Mouse (Mus musculus) Muller cell, postnatal 12 days (primary cell): ENCODE measurements around the gene Rassf5.

Source experiments
- DNase-seq: peaks from one replicate; pipeline ENCODE4 v3.0.0-alpha.2; 2015; ENCODE audit errors: inconsistent ontology term

Rassf5 gene

DNA sequence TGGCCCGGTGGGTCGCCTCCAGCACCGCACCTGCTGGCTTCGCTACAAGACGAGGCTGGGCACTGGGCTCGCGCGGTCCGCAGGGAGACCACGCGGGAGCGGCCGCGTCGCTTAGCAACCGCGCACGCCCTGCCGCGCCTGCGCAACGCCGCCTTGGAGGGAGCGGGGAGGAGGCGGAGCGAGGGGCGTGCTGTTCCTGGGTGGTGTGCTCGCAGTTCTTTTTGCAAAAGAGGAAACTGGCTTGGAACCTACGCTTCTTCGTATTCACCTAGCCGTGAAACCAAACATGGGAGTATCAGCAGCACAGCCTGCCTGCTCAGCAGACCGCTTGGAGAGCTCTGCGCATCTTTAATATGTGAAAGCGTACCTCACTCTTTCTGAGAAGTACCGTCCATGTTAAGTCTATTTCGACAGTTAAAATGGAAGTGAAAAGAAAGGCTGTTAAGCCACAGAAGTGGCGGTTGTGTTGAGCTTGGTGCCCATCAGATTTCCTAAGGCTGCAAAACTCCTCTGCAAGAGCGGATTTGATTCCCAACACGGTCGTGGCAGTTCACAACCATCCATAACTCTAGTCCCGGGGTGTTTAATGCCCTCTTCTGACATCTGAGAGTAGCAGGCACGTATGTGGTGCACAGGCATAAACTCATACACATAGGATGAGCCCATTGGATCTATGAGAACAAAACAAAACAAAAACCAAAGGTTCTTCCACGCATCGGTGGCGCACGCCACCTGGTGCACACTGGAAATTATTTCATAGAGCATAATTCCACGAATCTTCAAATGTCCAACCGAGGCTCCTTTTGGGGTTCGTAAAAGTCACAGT, 106.7 kb downstream of the Rassf5 start, which contains the start of gene Dyrk3:
TSS of gene Dyrk3 (minus strand) at position 150 of the 826 bp plus-strand sequence.
- peak; percentile 96 for DNase-seq

DNA sequence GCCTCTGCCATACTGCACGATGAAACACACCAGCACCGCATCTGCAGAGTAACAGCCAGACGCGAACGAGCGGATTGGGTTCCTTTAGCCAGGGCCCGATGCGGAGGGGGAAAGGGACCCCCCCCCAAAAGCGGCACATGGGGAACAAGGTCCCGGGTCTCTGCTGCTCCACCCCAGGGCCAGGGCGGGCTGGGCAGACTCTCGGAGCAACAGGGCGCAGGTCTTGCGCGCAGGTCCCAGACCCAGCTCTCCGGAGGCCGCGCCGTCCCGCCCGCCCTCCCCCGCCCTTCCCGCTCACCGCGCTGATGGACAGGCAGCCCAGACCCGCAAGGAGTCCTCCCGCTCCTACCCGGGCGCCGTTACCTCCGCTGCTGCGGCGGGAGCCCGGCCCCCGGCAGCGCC, 107.3 kb downstream of the Rassf5 start:
- no peak for DNase-seq

DNA sequence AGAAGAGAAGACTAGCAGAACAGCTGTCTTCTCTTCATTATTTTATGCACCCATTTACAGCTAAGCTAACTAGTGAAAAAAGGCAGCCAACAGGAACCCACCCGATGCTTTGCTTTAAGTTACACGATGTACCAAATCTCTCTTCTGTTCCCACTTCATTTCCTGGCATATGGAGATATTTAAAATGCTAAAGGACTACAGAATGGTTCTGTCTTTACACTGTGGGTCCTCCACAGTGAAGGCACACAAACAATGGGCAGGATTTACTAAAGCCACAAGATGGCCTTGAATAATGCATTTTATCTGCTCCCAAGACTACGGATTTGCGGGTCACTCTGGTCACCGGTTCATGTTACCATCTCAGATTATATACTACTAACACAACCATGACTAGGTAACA, 107.9 kb downstream of the Rassf5 start:
- no peak for DNase-seq

DNA sequence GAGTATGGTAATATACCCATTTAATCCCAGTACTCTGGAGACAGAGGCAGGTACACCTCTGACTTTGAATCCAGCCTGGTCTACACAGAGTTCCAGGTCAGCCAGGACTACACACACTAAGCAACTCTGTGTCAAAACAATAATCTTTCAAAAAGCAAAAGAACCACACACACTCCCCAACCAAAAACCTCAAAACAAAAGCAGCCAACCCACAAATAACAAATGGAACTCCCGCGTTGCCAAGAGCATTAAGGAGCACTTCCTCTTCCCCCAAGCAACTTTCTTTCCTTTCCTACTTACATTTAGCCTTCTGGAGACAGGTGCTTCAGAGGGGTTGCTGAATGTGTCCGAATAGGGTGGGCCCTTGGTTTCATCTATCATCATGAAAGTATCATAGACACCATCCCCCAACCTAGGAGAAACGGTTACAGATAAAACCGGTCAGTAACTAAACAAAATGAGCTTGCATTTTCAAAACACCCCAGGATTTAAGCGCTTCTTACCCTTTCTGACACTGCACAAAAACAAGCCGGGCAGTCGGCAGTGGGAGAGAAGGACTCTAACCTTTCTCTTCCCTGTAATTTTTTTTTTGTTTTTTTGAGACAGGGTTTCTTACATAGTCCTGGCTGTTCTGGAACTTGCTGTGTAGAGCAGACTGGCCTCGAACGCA, 109.0 kb downstream of the Rassf5 start:
- DNase-seq: no peak

DNA sequence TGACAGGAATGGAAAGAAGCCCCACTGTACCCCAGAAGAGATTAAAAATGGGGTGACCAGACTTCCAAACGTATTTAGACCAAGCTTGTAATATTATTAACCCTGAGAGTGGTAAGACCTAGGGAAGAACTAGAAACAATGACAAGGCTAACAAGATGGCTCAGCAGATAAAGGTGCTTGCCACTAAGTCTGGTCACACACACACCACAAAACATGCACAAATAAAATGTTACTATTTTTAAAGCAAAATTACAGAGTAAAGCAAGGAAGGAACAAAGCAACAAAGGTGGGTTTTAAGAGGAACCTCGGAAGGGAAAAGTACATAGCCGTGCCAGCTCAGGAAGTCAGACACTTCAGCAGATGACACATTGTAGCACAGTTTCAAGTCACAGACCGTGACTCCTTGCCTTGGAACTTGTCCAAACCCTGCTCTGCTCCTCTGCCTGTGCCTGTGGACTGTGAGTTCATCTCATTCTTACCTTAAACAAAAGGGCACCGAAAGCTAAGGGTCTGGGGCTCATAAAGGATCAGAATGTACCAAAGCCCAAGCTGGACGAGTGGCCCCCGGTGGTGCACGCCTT, 110.0 kb downstream of the Rassf5 start:
- DNase-seq: peak; percentile 60

DNA sequence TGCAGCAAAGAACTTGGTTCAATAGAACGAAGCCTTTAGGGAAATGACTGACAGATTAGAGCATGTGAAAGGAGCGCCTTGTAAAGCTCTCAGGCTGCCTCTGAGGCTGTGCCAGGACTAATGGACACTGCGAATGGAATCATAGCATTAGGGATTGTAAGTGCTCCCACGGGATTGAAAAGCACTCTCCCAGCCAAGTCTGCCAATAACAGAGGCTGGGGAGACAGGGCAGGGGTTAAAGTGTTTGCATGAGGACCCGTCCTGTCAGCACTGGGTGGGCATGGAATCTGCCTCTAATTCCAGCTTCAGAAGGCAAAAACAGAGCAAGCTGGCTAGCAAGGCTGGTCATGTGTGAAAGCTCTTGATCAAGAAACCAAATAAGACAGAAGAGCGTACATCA, 110.8 kb downstream of the Rassf5 start:
- DNase-seq: no peak
